Mouse (Mus musculus): ENCODE data around the gene Ocln.
A peak's percentile ranks its signal among the peaks of the same experiment; 100 is the strongest.
"Not testable (repeated sequence)": the region's sequence is repeated elsewhere in the genome, so short reads cannot be mapped to it uniquely, and the experiment has no call there.

The Ocln gene

GRCm38 (mm10) chr13:100544220-100544662 lies 8.3 kb downstream of the Ocln start:
- DNase-seq (ENCODE audit: low spot score), result no peak

- DNase-seq (ENCODE audit: low spot score), result no peak
Measured at GRCm38 (mm10) chr13:100543011-100543767, 9.3 kb downstream of the Ocln start.

- no peak for DNase-seq (ENCODE audit: low spot score)
Measured at GRCm38 (mm10) chr13:100536149-100536548, 16.4 kb downstream of the Ocln start.

GRCm38 (mm10) chr13:100532788-100533365 lies 19.6 kb downstream of the Ocln start:
- no peak for DNase-seq (ENCODE audit: low spot score)

GRCm38 (mm10) chr13:100526649-100527038 lies 25.9 kb downstream of the Ocln start:
- no peak for DNase-seq (ENCODE audit: low spot score)

GRCm38 (mm10) chr13:100525935-100526648 lies 26.4 kb downstream of the Ocln start:
- no peak for DNase-seq (ENCODE audit: low spot score)

GRCm38 (mm10) chr13:100524896-100525295 lies 27.6 kb downstream of the Ocln start:
- DNase-seq (ENCODE audit: low spot score), result no peak

GRCm38 (mm10) chr13:100523698-100524097 lies 28.8 kb downstream of the Ocln start:
- DNase-seq (ENCODE audit: low spot score), result no peak

- DNase-seq (ENCODE audit: low spot score), result no peak
Measured at GRCm38 (mm10) chr13:100521724-100522591, 30.6 kb downstream of the Ocln start.

GRCm38 (mm10) chr13:100519162-100519561 lies 33.4 kb downstream of the Ocln start:
- no peak for DNase-seq (ENCODE audit: low spot score)

GRCm38 (mm10) chr13:100518191-100518590 lies 34.3 kb downstream of the Ocln start:
- no peak for DNase-seq (ENCODE audit: low spot score)

- no peak for DNase-seq (ENCODE audit: low spot score)
Measured at GRCm38 (mm10) chr13:100517652-100518153, 34.8 kb downstream of the Ocln start.

- peak; percentile 30 for DNase-seq (ENCODE audit: low spot score)
Measured at GRCm38 (mm10) chr13:100516213-100517105, 36.1 kb downstream of the Ocln start.

GRCm38 (mm10) chr13:100512792-100513191 lies 39.7 kb downstream of the Ocln start:
- DNase-seq (ENCODE audit: low spot score), result no peak

- DNase-seq (ENCODE audit: low spot score), result no peak
Measured at GRCm38 (mm10) chr13:100511860-100512364, 40.6 kb downstream of the Ocln start.

GRCm38 (mm10) chr13:100511146-100511859 lies 41.2 kb downstream of the Ocln start:
- no peak for DNase-seq (ENCODE audit: low spot score)

- DNase-seq (ENCODE audit: low spot score), result not testable (repeated sequence)
Measured at GRCm38 (mm10) chr13:100499625-100500024, 52.9 kb downstream of the Ocln start.

- DNase-seq (ENCODE audit: low spot score), result no peak
Measured at GRCm38 (mm10) chr13:100495337-100495736, 57.2 kb downstream of the Ocln start.

- not testable (repeated sequence) for DNase-seq (ENCODE audit: low spot score)
Measured at GRCm38 (mm10) chr13:100494370-100494769, 58.1 kb downstream of the Ocln start.

- no peak for DNase-seq (ENCODE audit: low spot score)
Measured at GRCm38 (mm10) chr13:100493313-100493712, 59.2 kb downstream of the Ocln start.
